Mouse (Mus musculus): ENCODE measurements at regions not wholly inside any gene's neighbourhood (a gene's known extent, or its start where the extent isn't known, plus 50 kb on each side); places are given as distances from the start of the nearest gene placed in this dataset.

- H3K4me3 ChIP-seq, result no peak overlapping the region
- H3K27ac ChIP-seq, result no peak overlapping the region
- H3K9me3 ChIP-seq, result no peaks in the 10 kb centered on the region
- H3K27me3 ChIP-seq (ENCODE audit: insufficient read depth, poor library complexity, severe bottlenecking), result no peaks in the 10 kb centered on the region
- DNase-seq (ENCODE audit: low spot score), result no peak
- no peaks in the 10 kb centered on the region for H3K36me3 ChIP-seq
- no peaks in the 10 kb centered on the region for H3K4me1 ChIP-seq (replicated peaks)
- WGBS, result 78% methylated on average over 5 of the region's 5 CpGs
These were observed 251.8 kb downstream of the Gm826 start for GRCm38 (mm10) chr2:160082106-160082653.

DNA sequence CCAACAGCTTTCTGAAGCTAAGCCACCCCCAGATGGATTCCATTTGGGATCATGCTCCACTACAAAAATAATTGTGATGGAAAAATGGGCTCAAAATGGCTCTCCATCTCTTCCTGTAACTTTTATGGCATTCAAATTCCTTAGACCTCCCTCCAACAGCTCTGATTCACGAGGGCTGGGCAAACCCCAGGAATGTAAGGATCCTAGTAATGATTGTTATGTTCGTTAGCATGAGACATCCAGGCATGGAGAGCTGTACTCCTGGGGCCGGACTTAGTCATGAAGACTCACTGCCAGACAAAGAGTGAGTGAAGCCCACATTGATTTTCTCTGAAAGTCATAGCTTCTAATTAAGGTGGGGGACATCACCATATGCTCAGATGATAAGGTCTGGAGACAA is 258.3 kb downstream of the Gm826 start:
- DNase-seq (ENCODE audit: low spot score), result no peak
- 85% methylated on average over 3 of the region's 3 CpGs for WGBS

GRCm38 (mm10) chr2:160070441-160070840 is 263.5 kb downstream of the Gm826 start:
- no peak for DNase-seq (ENCODE audit: low spot score)
- Histone ChIP-seq H3K4me3 (no peak overlapping the region), H3K4me1 (replicated peaks) (peaks cover 11% of the 10 kb centered on the region), H3K36me3 (no peaks in the 10 kb centered on the region), H3K27ac (no peak overlapping the region), H3K9me3 (no peaks in the 10 kb centered on the region), H3K27me3 (ENCODE audit: insufficient read depth, poor library complexity, severe bottlenecking) (no peaks in the 10 kb centered on the region)
- 89% methylated on average over 2 of the region's 2 CpGs for WGBS

More for the DNA sequence above, 258.3 kb downstream of the Gm826 start:
- Histone ChIP-seq H3K4me1 (replicated peaks) (no peaks in the 10 kb centered on the region), H3K27me3 (ENCODE audit: insufficient read depth, poor library complexity, severe bottlenecking) (no peaks in the 10 kb centered on the region), H3K9me3 (no peaks in the 10 kb centered on the region), H3K27ac (no peak overlapping the region), H3K36me3 (no peaks in the 10 kb centered on the region), H3K4me3 (no peak overlapping the region)

DNA sequence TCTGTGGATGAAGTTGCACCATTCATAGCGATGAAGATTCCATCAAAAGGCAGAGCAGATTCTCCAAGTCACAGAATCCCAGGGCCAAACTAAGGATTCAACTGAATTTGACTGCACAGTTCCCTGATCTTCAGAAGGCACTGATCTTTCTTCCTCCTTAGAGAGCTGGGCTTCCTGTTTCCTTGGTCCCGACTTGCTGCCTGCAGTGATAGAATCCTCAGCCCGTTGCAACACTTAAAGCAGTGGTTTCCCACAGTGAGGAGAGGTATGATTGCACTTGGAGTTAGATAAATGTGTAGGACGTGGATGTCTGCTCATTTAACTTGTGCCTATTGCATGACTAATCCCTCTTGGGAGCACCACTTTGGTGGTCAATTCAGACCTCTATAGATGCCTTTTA is 265.2 kb downstream of the Gm826 start:
- WGBS, result 84% methylated on average over 4 of the region's 4 CpGs
- H3K27ac ChIP-seq, result no peak overlapping the region
- no peak overlapping the region for H3K4me3 ChIP-seq
- H3K36me3 ChIP-seq, result no peaks in the 10 kb centered on the region
- H3K9me3 ChIP-seq, result no peaks in the 10 kb centered on the region
- no peaks in the 10 kb centered on the region for H3K27me3 ChIP-seq (ENCODE audit: insufficient read depth, poor library complexity, severe bottlenecking)
- peaks cover 11% of the 10 kb centered on the region for H3K4me1 ChIP-seq (replicated peaks)
- no peak for DNase-seq (ENCODE audit: low spot score)

- no peaks in the 10 kb centered on the region for H3K27me3 ChIP-seq (ENCODE audit: insufficient read depth, poor library complexity, severe bottlenecking)
- WGBS, result 82% methylated on average over 9 of the region's 9 CpGs
- H3K4me1 ChIP-seq (replicated peaks), result peaks cover 11% of the 10 kb centered on the region
These were observed 266.1 kb downstream of the Gm826 start for GRCm38 (mm10) chr2:160067904-160068303.

GRCm38 (mm10) chr2:160066491-160067303 is 267.3 kb downstream of the Gm826 start:
- Histone ChIP-seq H3K4me1 (replicated peaks) (peaks cover 11% of the 10 kb centered on the region), H3K9me3 (no peaks in the 10 kb centered on the region), H3K36me3 (no peaks in the 10 kb centered on the region), H3K4me3 (no peak overlapping the region), H3K27me3 (ENCODE audit: insufficient read depth, poor library complexity, severe bottlenecking) (no peaks in the 10 kb centered on the region), H3K27ac (no peak overlapping the region)
- WGBS, result 58% methylated on average over 6 of the region's 6 CpGs
- DNase-seq (ENCODE audit: low spot score), result no peak

More at GRCm38 (mm10) chr2:160067904-160068303, 266.1 kb downstream of the Gm826 start:
- Histone ChIP-seq H3K9me3 (no peaks in the 10 kb centered on the region), H3K4me3 (no peak overlapping the region), H3K36me3 (no peaks in the 10 kb centered on the region), H3K27ac (no peak overlapping the region)
- no peak for DNase-seq (ENCODE audit: low spot score)

DNA sequence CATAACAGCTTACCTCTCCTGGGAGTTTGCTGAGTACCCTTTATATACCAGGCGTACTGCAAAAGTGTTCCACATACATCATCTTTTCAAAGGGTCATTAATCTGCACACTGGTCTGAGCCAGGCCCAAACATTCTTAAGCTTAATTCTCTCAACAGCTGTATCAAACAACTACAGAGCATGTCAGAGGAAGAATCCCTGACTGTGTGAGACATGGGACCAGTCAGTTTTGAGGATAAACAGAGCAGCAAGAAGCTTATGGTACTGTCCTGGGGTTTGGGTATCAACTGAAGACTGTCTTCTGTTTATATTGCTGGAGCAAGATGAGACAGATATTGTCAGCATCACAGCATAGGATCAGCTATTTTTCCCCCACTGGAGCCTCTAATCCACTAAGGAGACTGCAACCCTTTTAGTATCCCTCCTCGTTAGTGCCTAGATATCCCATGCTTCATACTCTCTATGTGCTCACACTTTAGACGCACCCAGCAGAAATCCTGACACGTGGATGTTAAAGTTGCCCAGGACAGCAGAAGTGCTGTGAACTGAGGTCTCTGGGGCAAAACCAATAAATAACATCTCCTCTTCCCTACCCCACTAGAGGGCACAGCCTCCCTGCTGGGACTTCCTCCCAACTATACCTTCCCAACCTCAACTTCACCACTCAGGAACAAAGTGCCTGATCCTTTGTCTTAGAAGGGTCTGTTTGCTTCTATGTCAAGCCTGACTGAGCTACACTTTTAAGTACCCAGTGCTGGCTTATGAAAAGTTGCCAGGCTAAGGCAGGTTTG is 271.6 kb downstream of the Gm826 start:
- no peak overlapping the region for H3K4me3 ChIP-seq
- 79% methylated on average over 4 of the region's 4 CpGs for WGBS
- no peak for DNase-seq (ENCODE audit: low spot score)
- no peaks in the 10 kb centered on the region for H3K9me3 ChIP-seq
- no peaks in the 10 kb centered on the region for H3K27me3 ChIP-seq (ENCODE audit: insufficient read depth, poor library complexity, severe bottlenecking)
- peaks cover 13% of the 10 kb centered on the region for H3K4me1 ChIP-seq (replicated peaks)
- H3K27ac ChIP-seq, result no peak overlapping the region
- H3K36me3 ChIP-seq, result no peaks in the 10 kb centered on the region

GRCm38 (mm10) chr2:160060091-160060490 is 273.9 kb downstream of the Gm826 start:
- 82% methylated on average over 5 of the region's 5 CpGs for WGBS
- no peaks in the 10 kb centered on the region for H3K36me3 ChIP-seq
- 0 out of 2 replicates have a peak, but pooled peaks cover 2% of the 10 kb centered on the region for H3K27me3 ChIP-seq (ENCODE audit: insufficient read depth, poor library complexity, severe bottlenecking)
- H3K27ac ChIP-seq, result no peak overlapping the region
- no peak overlapping the region for H3K4me3 ChIP-seq
- no peak for DNase-seq (ENCODE audit: low spot score)
- no peaks in the 10 kb centered on the region for H3K9me3 ChIP-seq
- H3K4me1 ChIP-seq (replicated peaks), result 0 out of 2 replicates have a peak, but pooled peaks cover 4% of the 10 kb centered on the region

DNA sequence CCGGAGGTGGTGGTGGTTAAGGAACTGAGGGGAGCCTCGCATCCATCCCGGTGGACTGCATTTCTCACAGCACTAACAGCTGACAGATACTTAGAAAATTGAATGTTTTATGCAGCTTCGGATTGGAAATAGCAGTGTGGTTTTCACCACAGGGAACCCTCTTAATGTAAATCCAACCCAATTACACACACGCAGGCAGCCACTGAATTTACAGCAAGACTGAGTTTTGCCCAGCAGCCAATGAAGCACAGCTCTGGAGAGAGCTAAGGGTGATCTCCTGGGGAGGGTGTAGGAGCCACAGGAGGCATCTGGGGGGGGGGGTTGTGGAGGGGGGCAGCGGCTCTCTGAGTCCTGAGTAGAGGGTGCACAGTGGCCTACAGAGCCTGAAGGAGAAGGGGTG is 276.8 kb downstream of the Gm826 start:
- Histone ChIP-seq H3K4me1 (replicated peaks) (0 out of 2 replicates have a peak, but pooled peaks cover 4% of the 10 kb centered on the region), H3K27ac (no peak overlapping the region), H3K36me3 (no peaks in the 10 kb centered on the region), H3K27me3 (ENCODE audit: insufficient read depth, poor library complexity, severe bottlenecking) (0 out of 2 replicates have a peak, but pooled peaks cover 2% of the 10 kb centered on the region), H3K4me3 (no peak overlapping the region), H3K9me3 (no peaks in the 10 kb centered on the region)
- DNase-seq (ENCODE audit: low spot score), result no peak
- WGBS, result 51% methylated on average over 6 of the region's 6 CpGs

DNA sequence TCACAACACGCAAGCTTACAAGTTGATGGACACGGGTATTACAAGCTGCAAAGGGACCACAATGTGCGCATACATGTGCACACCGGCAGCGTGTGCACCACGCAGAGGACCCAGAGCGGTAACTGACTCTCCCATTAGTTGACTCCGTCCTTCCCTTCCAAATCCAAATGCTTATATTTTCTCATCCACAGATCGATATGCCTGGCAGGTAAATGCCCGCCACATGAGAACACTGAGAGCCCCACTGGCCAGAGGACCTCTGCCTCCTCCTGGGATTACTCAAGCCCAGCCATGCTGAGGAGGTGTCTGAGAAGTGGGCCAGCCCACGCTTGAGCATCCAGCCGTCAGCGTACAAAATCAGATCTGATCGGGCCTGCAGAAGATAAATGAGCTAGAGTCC is 279.6 kb downstream of the Gm826 start:
- Histone ChIP-seq H3K4me1 (replicated peaks) (0 out of 2 replicates have a peak, but pooled peaks cover 4% of the 10 kb centered on the region), H3K36me3 (no peaks in the 10 kb centered on the region), H3K4me3 (no peak overlapping the region), H3K27me3 (ENCODE audit: insufficient read depth, poor library complexity, severe bottlenecking) (0 out of 2 replicates have a peak, but pooled peaks cover 2% of the 10 kb centered on the region), H3K9me3 (0 out of 2 replicates have a peak, but pooled peaks cover 2% of the 10 kb centered on the region), H3K27ac (no peak overlapping the region)
- DNase-seq (ENCODE audit: low spot score), result no peak
- 87% methylated on average over 14 of the region's 14 CpGs for WGBS

GRCm38 (mm10) chr2:160048286-160048685 is 285.7 kb downstream of the Gm826 start:
- H3K4me1 ChIP-seq (replicated peaks), result 0 out of 2 replicates have a peak, but pooled peaks cover 6% of the 10 kb centered on the region
- no peak overlapping the region for H3K27ac ChIP-seq
- no peak overlapping the region for H3K4me3 ChIP-seq
- no peaks in the 10 kb centered on the region for H3K27me3 ChIP-seq (ENCODE audit: insufficient read depth, poor library complexity, severe bottlenecking)
- no peaks in the 10 kb centered on the region for H3K36me3 ChIP-seq
- WGBS, result 91% methylated on average over 9 of the region's 9 CpGs
- 0 out of 2 replicates have a peak, but pooled peaks cover 2% of the 10 kb centered on the region for H3K9me3 ChIP-seq
- DNase-seq (ENCODE audit: low spot score), result no peak

DNA sequence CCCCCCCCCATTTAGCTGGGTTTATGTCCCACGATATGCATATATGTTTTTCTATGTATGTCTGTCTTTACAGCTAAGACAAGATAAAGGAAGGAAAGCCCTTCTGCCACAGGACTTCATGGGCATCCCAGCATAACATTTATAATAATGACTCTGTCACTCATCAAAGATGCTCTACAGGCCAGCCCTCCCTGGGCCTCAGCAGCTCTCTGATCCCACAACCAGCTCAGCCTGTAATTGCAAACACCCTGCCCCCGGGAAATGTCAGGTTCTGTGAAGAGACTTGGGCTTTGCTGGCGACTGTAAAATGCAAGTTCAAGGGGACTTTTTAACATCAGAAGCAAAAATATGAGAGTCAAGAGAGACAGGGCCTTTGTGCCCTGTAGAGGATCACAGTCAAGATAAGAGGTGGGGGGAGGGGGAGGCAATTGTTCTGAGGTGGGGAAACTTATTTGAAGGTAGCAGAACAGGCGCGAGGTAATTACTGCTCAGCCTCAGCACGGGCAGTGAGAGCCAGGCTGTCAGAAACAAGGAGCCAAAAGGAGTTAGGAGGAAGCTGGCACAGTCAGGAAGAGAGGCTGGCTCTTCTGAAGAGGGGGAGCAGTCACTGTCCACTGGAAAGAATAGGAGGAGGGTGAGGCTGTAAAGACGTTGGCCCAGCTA is 286.9 kb downstream of the Gm826 start:
- H3K9me3 ChIP-seq, result 0 out of 2 replicates have a peak, but pooled peaks cover 2% of the 10 kb centered on the region
- H3K27ac ChIP-seq, result no peak overlapping the region
- H3K4me3 ChIP-seq, result no peak overlapping the region
- WGBS, result 44% methylated on average over 7 of the region's 7 CpGs
- DNase-seq (ENCODE audit: low spot score), result no peak
- no peaks in the 10 kb centered on the region for H3K27me3 ChIP-seq (ENCODE audit: insufficient read depth, poor library complexity, severe bottlenecking)
- no peaks in the 10 kb centered on the region for H3K36me3 ChIP-seq
- H3K4me1 ChIP-seq (replicated peaks), result 0 out of 2 replicates have a peak, but pooled peaks cover 6% of the 10 kb centered on the region

Measured in hindbrain, embryonic 10.5 days (tissue).